Mouse (Mus musculus) G1E (cell line): ENCODE measurements at regions not wholly inside any gene's neighbourhood (a gene's known extent, or its start where the extent isn't known, plus 50 kb on each side); places are given as distances from the start of the nearest gene placed in this dataset.
"Not testable (repeated sequence)": the region's sequence is repeated elsewhere in the genome, so short reads cannot be mapped to it uniquely, and the experiment has no call there.

ENCODE experiments used
- ATAC-seq: 2 replicates; pipeline ENCODE4 v1.8.0; 2016; ENCODE audit warnings: mild to moderate bottlenecking; ENCODE audit not compliant: insufficient number of reproducible peaks, poor library complexity, low FRiP score, severe bottlenecking; ENCODE audit errors: extremely low read depth
- DNase-seq: peaks from one replicate; pipeline ENCODE4 v3.0.0; 2012; ENCODE audit warnings: low spot score
- H3K27me3 ChIP-seq: 2 replicates; pipeline ENCODE4 v1.6.1; 2012; ENCODE audit warnings: mild to moderate bottlenecking, low read length, inconsistent platforms; ENCODE audit not compliant: insufficient read depth
- H3K36me3 ChIP-seq: replicated peaks from 2 replicates; pipeline ENCODE3; 2012; ENCODE audit warnings: mild to moderate bottlenecking, inconsistent platforms
- H3K4me1 ChIP-seq: 2 replicates; pipeline ENCODE4 v1.6.1; 2012; ENCODE audit warnings: low read depth, low read length, inconsistent platforms, mixed read lengths; ENCODE audit not compliant: insufficient read depth
- H3K4me3 ChIP-seq: 2 replicates; pipeline ENCODE4 v1.5.1; 2012; ENCODE audit warnings: low read depth, mild to moderate bottlenecking, inconsistent platforms, low read length, moderate library complexity, mixed read lengths
- H3K9me3 ChIP-seq: replicated peaks from 2 replicates; pipeline ENCODE4 v1.6.1; 2012; ENCODE audit warnings: inconsistent platforms
- CTCF ChIP-seq: IDR thresholded peaks from 2 replicates; pipeline ENCODE4 v1.5.1; 2012; ENCODE audit warnings: low read depth, low read length, inconsistent platforms, mixed read lengths
- GATA1 ChIP-seq: IDR thresholded peaks from 2 replicates; pipeline ENCODE4 v1.6.1; 2012; ENCODE audit warnings: borderline replicate concordance, low read length, inconsistent platforms, mixed read lengths
- GATA2 ChIP-seq: IDR thresholded peaks from 2 replicates; pipeline ENCODE4 v1.6.1; 2012; ENCODE audit warnings: low read depth, low read length, inconsistent platforms, borderline replicate concordance
- POLR2AphosphoS5 ChIP-seq: IDR thresholded peaks from 2 replicates; pipeline ENCODE4 v1.6.1; 2012; ENCODE audit warnings: low read depth, low read length, inconsistent platforms; ENCODE audit not compliant: insufficient replicate concordance
- TAL1 ChIP-seq: conservative IDR thresholded peaks from 2 replicates; pipeline ENCODE4 v1.6.1; 2012; ENCODE audit warnings: low read depth, low read length, inconsistent platforms, mixed read lengths

DNA sequence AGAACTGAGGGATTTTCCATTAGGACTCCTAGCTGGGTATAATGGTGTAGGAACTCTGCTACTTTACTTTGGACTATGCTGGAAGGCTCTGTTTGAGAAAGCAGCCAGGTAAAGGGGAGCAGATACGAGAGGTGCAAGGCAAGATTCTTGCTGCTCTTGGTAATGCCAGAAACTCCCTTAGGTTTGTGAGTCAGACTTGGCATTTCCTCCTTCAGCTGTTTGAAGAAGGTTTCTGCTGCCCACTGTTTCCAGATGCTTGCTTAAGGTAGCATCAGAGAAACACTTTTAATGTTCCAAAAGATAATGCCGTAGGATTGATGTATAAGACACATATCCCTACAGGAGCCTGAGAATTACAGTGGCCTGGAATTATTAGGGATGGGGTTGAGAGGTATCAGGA is 222.9 kb downstream of the Arl6ip6 start:
- no peaks in the 10 kb centered on the region for H3K4me1 ChIP-seq
- H3K4me3 ChIP-seq, result no peak overlapping the region
- DNase-seq (no peak), ATAC-seq (no peak)
- H3K9me3 ChIP-seq, result peaks cover 20% of the 10 kb centered on the region
- no peaks in the 10 kb centered on the region for H3K36me3 ChIP-seq
- H3K27me3 ChIP-seq, result no peaks in the 10 kb centered on the region
- no peak for TF ChIP-seq TAL1
- no peak for TF ChIP-seq CTCF
- TF ChIP-seq GATA1, result no peak
- TF ChIP-seq POLR2AphosphoS5, result no peak

DNA sequence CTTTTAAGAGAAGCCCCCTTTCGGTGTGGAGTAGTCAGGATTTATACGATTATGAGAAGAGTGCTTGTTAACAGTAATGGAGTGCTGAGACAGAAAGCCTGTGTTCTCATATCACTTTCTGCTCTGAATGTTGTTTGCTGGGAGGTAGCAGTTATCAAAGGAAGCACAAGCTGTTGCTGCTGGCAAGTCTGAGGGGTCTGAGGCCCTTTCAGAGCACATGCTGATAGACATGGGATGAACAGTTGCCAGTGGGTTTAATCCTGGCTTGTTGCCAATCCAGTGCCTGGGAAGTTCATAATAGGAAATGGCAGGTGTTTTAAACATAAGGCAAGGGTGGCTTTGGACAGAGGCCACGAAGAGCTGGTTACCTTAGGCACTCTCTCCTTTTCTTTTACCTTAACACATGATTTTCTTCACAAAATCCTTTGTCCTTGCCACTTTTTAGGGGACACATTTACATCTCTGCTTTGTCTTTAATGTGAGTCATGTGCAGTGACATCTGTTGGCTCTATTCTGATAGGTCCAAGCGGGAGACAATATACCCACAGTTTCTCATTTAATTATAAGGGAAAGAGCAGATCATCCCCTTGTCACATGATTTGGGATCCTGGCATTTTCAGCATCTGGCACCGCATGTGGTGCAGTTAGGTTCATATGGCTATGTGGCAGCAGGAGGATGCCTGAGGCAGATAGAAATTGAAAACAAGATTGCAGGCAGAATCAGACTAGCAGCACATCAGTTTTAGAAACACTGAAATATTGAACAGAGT is 245.7 kb downstream of the Arl6ip6 start:
- no peak for TF ChIP-seq GATA2
- no peak for TF ChIP-seq POLR2AphosphoS5
- no peak for TF ChIP-seq TAL1
- no peak for TF ChIP-seq GATA1
- no peak for TF ChIP-seq CTCF
- Histone ChIP-seq H3K9me3 (0 out of 2 replicates have a peak, but pooled peaks cover 4% of the 10 kb centered on the region), H3K4me1 (no peaks in the 10 kb centered on the region), H3K4me3 (no peak overlapping the region), H3K36me3 (no peaks in the 10 kb centered on the region), H3K27me3 (no peaks in the 10 kb centered on the region)
- DNase-seq (no peak), ATAC-seq (no peak)

DNA sequence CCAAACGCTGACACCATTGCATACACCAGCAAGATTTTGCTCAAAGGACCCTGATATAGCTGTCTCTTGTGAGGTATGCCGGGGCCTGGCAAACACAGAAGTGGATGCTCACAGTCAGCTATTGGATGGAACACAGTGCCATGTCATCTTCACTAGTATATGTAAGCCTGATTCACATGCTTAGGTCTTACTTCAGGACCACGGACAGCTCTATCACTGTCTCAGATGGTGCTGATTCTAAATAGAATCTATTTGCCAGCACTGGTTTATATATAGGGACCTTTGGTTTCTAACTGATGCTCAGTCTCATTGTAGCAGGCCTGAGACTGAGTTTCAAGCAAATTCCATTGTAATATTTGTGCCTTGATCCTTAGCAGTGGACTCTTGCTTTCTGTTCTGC is 248.8 kb downstream of the Arl6ip6 start:
- not testable (repeated sequence) for H3K9me3 ChIP-seq, DNase-seq, H3K36me3 ChIP-seq, ATAC-seq, H3K4me1 ChIP-seq, H3K27me3 ChIP-seq, H3K4me3 ChIP-seq

DNA sequence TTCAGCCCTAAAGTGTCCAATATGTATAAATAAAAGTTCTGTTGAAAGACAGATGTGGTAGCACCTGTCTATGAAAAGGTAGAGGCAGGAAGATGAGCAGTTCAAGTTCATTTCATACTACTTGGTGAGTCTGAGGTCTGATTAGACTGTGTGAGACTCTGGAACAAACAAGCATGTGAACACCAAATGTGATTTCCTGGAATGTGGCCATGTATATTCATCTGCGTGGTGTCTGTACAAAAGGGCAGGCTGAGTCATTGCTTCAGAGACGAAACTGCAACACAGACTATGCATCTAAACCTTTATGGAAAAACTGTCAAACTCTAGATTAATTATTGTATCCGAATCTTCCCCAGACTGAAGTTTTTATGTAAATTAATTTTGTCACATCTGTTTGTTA is 268.7 kb downstream of the Arl6ip6 start:
- Histone ChIP-seq H3K9me3 (no peaks in the 10 kb centered on the region), H3K36me3 (no peaks in the 10 kb centered on the region), H3K27me3 (no peaks in the 10 kb centered on the region), H3K4me1 (no peaks in the 10 kb centered on the region), H3K4me3 (no peak overlapping the region)
- ATAC-seq (no peak), DNase-seq (no peak)
- no peak for TF ChIP-seq GATA1
- no peak for TF ChIP-seq CTCF
- no peak for TF ChIP-seq POLR2AphosphoS5
- no peak for TF ChIP-seq TAL1
- TF ChIP-seq GATA2, result no peak

DNA sequence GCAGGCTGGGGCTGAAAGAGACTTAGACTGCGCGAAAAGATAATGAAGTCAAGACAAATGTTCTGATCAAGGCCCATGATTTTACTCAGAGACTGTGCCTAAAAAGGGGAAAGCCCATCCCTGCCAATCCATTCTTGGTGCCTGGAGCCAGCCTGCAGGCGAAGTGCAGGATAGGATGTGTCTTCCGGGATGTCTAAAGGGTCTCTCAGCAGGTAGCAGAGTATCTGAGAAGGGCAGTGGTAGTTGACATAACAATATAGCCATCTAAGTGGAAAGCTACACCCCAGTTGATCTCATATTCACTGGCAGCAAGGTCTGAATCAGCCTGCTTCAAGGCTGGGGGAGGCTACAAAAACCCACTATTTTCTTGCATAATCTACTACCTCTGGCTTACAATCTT is 282.9 kb downstream of the Arl6ip6 start:
- Histone ChIP-seq H3K36me3 (no peaks in the 10 kb centered on the region), H3K4me1 (no peaks in the 10 kb centered on the region), H3K27me3 (no peaks in the 10 kb centered on the region), H3K4me3 (no peak overlapping the region), H3K9me3 (peaks cover 5% of the 10 kb centered on the region)
- TF ChIP-seq GATA2 (no peak), TAL1 (no peak)
- ATAC-seq (no peak), DNase-seq (no peak)

DNA sequence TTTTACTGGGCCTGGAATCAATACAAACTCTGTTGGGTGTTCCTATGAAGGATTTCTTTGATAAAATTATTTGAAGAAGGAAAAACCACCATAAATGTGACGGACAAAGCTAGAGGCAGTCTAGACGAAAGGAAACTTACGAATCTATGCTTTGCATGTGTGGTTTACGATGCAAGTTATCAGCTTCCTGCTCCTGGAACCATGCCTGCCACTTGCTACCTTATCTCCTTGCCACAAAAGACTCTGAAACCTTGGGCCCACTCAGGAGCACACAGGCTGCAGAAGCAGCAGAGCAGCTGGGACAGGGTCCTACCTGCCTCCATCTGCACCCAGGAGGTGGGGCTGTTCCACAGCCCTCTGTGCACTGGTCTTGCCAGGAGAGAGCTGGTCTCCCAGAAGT is 287.5 kb downstream of the Arl6ip6 start:
- not testable (repeated sequence) for H3K9me3 ChIP-seq, H3K36me3 ChIP-seq, ATAC-seq, H3K27me3 ChIP-seq, H3K4me3 ChIP-seq, DNase-seq, H3K4me1 ChIP-seq

DNA sequence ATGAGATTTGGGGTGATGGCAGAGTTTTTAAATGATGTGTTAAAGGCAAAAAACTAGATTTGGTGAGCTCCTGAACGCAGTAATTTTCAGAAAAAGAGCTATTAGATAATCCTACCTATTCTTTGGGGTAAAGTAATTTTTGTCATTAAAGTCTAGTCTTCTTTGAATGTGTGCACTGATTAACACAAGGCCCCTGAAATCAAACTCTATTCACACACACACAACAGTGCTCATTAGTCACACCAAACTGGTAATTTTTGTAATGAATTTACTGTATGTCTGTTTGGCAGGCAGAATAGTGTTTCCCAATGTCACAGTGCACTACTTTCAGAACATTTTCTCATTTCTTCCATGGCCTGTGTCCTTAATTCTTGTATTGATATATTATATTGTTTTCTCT is 296.8 kb downstream of the Arl6ip6 start:
- DNase-seq (no peak), ATAC-seq (no peak)
- TF ChIP-seq GATA1 (no peak), GATA2 (no peak), TAL1 (no peak), POLR2AphosphoS5 (no peak), CTCF (no peak)
- no peaks in the 10 kb centered on the region for H3K4me1 ChIP-seq
- H3K27me3 ChIP-seq, result no peaks in the 10 kb centered on the region
- H3K4me3 ChIP-seq, result no peak overlapping the region
- no peaks in the 10 kb centered on the region for H3K9me3 ChIP-seq
- H3K36me3 ChIP-seq, result no peaks in the 10 kb centered on the region
